Mouse (Mus musculus) cortical plate, adult 2 months (tissue): ENCODE measurements around the gene Fbln2. TPM values are rescaled to one million over a fixed set of nuclear protein-coding genes. Genes with fewer than 3 reads are reported as not detected.

Experiments
- H3K27ac ChIP-seq: fragments of 200-500 bp; 2 replicates; pipeline ENCODE4 v1.5.1; 2012; ENCODE audit warnings: low read length, control low read depth, inconsistent platforms; ENCODE audit not compliant: insufficient read depth
- H3K4me1 ChIP-seq: fragments of 200-500 bp; 2 replicates; pipeline ENCODE4 v1.6.1; 2011; ENCODE audit warnings: low read length; ENCODE audit not compliant: control insufficient read depth, insufficient read depth
- H3K4me3 ChIP-seq: fragments of 200-500 bp; 2 replicates; pipeline ENCODE4 v1.5.1; 2011; ENCODE audit warnings: mild to moderate bottlenecking, low read length, control low read depth; ENCODE audit not compliant: insufficient read depth
- CTCF ChIP-seq: fragments of 200-500 bp; IDR thresholded peaks from 2 replicates; pipeline ENCODE4 v1.5.1; 2011; ENCODE audit warnings: mild to moderate bottlenecking, control low read depth, low read length; ENCODE audit not compliant: insufficient read depth; ENCODE audit errors: extremely low read depth
- POLR2A ChIP-seq: fragments of 200-500 bp; IDR thresholded peaks from 2 replicates; pipeline ENCODE4 v1.6.1; 2011; ENCODE audit warnings: mild to moderate bottlenecking, low read length, control low read depth; ENCODE audit not compliant: insufficient read depth; ENCODE audit errors: extremely low read depth
- polyA plus RNA-seq: library from polyadenylated mRNA; depleted of rRNA; stranded (reverse); fragments of >200 nt; gene quantifications from 2 replicates; pipeline ENCODE4 v1.2.3, GENCODE M21; 2012

The Fbln2 gene
- polyA plus RNA-seq, 1 experiment: 12.8 TPM

DNA sequence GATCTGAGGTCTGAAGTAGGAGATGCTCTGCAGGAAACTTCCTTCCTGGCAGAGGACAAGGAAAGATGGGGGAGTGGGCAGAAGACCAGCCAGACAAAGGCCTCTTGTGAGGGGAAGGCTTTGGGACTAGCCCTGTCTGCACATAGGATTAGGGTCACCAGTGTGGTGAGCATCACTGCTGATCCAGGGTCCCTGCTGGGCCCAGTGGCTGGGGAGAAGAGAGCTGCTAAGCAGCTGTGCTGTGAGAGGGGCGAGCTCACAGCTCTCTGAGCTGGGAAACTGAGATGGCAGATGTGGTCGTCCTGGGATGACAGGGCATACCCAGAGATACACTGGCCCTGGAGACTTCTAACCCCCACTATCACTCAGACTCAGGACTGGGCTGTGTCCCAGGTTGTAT lies 20.8 kb upstream of the Fbln2 start:
- Histone ChIP-seq H3K4me1 (no peaks in the 10 kb centered on the region), H3K27ac (no peak overlapping the region), H3K4me3 (no peak overlapping the region)
- no peak for TF ChIP-seq CTCF

DNA sequence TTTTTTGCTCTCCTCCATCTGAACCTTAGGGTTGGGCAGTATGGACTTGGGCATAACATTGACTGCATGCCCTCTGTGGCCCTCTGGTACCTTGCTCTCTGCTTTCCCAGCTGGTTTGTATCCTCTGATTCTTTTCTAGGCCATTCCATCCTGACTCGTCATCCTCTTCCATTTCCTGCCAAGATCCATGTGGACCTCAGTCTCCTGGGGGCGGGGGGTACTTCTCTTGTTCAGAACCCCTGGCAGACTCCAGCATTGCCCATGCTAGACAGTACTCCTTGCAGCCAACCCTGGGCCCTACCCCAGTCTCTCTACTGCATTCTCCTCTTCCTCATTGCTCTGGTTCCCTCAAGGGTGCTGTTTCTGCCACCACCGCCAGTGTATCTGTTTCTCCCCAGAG lies 19.8 kb upstream of the Fbln2 start:
- Histone ChIP-seq H3K27ac (no peak overlapping the region), H3K4me3 (no peak overlapping the region)
- TF ChIP-seq CTCF: no peak
- no peak for TF ChIP-seq POLR2A

DNA sequence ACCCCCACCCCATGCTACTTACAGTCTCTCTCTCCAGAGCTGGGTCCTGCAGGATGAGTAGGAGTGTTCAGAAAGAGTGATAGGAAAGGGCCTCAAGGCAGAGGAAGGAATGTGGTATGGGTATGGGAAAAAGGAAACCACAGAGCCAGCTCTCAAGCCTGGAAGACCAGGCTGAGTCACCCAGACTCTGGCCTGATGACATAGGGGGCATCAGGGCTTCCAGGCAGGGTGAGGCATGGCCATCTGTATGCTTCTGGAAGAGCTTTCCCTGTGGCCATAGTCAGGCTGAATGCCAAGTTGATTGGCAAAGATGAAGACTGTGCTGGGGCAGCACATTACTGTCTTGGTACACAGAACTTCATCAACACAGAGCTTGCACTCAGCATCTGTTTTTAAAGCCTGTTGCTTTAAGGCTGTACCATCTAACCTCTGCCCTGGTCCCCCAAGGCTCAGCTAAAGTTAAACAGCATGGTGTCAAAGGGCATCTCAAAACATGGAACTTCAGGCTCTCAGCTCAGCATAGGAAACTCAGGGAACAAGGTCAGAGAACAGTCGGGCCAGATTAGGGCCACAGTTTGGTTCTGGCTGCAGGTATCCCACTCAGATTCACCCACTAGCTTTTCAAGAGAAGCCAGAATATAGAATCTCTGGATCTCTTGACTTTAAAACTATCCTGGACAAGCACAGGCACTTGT lies 19.3 kb upstream of the Fbln2 start:
- Histone ChIP-seq H3K4me1 (no peaks in the 10 kb centered on the region), H3K4me3 (no peak overlapping the region), H3K27ac (no peak overlapping the region)
- no peak for TF ChIP-seq CTCF
- TF ChIP-seq POLR2A: no peak

More for the DNA sequence above, 19.8 kb upstream of the Fbln2 start:
- H3K4me1 ChIP-seq: no peaks in the 10 kb centered on the region

DNA sequence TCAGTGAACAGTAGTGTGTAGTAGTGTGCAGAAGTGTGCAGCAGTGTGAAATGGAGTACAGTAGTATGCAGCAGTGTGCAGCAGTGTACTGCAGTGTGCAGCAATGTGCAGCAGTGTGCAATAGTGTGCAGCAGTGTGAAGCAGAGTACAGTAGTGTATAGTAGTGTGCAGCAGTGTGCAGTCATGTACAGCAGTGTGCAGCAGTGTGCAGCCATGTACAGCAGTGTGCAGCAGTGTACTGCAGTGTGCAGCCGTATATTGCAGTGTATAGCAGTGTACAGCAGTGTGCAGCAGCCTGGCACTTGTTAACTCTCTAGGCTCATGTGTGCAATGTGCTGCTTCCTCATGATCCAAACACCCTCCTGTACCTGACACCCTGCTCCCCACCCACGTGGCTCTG lies 13.8 kb upstream of the Fbln2 start:
- Histone ChIP-seq H3K4me3 (no peak overlapping the region), H3K27ac (no peak overlapping the region), H3K4me1 (0 out of 2 replicates have a peak, but pooled peaks cover 4% of the 10 kb centered on the region)
- TF ChIP-seq POLR2A: no peak
- no peak for TF ChIP-seq CTCF

DNA sequence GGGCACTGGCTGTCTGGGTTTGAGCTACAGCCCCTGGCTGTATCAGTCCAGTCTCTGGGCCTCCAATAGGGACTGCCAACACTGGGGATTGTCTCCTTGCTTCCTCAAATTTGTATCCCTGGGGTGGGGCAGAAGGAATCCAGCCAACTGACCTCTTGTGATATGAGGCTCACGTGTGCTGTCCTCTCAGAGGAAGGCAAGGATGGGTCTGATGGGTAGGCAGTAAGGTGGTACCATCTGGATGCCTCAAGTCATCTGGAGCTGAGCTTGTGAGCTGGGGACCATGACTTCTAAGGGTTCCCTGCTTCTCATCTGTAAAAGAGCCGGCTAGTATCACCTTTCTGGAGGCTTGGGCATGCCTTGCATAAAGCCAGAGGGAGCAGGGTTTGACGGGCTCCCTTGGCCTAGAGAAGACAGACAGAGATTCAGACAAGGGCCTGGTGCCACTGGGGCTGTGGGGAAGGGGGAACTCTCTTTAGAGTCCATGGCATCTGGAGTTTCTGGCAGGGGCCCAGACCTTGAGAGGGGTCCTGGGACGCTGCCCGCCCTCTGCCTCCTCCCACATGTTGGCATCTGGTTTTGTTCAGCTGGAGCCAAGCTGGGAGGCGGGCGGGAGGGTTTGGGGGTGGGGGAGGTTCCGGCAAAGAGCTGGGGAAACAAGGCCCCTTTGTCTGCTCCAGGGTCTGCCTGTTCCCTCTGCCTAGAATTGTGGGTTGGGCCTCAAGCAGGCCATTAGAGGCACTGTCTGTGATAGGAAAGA lies 11.6 kb upstream of the Fbln2 start:
- Histone ChIP-seq H3K27ac (no peak overlapping the region), H3K4me3 (no peak overlapping the region), H3K4me1 (0 out of 2 replicates have a peak, but pooled peaks cover 4% of the 10 kb centered on the region)
- TF ChIP-seq POLR2A: no peak
- no peak for TF ChIP-seq CTCF

DNA sequence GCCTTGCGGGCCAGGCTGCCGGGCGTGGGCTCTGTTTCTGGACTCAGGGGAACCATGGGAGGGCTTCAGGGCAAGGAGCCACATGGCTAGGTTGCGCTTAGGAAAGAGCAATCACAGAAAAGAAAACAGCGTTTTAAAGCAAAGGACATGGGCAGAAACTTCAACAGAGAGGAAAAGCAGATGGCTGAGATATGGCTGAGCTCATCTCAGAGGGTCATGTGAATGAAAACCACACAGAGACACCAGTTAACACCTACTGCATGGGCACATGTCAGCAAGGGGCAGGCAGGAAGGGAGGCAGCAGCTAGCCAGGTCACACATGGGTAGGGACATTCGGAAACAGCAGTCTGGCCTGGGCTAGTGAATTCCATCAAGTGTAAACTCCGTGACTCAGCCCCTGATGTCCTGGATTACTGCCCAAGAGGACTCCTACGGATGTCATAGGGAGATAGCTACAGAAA lies 10.3 kb upstream of the Fbln2 start:
- H3K4me3 ChIP-seq: no peak overlapping the region
- H3K4me1 ChIP-seq: 0 out of 2 replicates have a peak, but pooled peaks cover 4% of the 10 kb centered on the region
- no peak overlapping the region for H3K27ac ChIP-seq
- no peak for TF ChIP-seq CTCF
- no peak for TF ChIP-seq POLR2A

DNA sequence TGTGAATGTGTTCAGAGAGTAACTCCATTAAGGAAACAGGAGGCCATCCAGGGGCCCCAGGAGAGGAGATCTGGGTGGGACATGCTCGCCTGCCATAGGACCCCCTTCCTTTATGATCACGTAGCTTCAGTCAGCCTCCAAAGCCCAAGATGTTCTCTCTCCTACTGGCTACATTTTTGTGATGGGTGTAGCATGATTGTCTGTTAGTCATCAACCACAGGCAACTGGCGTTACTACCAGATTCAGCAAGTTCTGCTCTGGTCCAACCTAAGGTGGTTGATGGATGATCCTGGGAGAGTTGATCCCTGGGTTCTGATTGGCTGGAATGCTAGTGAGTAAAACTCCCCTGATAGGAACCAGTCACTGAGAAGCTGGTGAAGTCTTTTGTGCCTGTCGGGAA lies 9.7 kb upstream of the Fbln2 start:
- H3K4me3 ChIP-seq: no peak overlapping the region
- 0 out of 2 replicates have a peak, but pooled peaks cover 4% of the 10 kb centered on the region for H3K4me1 ChIP-seq
- H3K27ac ChIP-seq: no peak overlapping the region
- TF ChIP-seq POLR2A: no peak
- TF ChIP-seq CTCF: no peak

DNA sequence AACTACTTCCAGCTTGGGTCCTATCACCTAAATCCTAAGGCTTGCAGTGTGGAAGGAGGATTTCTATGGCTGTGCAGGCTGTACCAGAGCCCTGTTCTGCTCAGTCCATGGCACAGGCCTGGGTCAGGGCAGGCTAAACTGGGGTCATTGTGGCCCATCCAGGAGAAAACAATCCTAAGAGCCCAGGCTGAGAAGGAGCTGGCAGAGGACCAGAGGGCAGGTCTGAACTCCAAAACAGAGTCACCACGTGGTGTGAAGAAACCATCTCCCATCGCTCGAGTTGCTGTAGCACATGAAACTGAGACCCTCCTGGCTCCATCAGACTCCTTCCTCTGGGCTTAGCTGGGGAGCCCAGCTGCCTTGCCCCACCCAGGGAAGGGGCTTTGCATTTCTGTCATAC lies 6.9 kb upstream of the Fbln2 start:
- Histone ChIP-seq H3K27ac (no peak overlapping the region), H3K4me3 (no peak overlapping the region), H3K4me1 (0 out of 2 replicates have a peak, but pooled peaks cover 4% of the 10 kb centered on the region)
- TF ChIP-seq POLR2A: no peak
- no peak for TF ChIP-seq CTCF

DNA sequence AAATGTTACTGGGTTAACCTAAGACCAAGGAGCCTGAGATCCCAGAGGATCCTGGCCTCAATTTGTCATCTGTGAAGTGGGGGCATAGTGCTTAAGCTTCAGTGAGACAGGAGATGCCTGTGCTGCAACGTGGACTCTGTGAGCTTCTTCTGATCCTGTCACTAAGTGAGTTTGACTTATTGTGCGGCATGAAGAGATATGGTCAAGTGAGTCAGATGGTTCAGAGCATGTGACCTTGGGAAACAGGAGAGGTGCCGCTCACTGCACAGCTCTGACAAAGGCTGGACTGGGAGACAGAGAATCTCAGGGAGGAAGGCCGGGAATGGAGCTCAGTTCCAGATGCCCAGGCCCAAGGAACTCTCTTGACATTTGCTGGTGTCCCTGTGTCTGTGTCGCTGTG lies 6.5 kb upstream of the Fbln2 start:
- no peak for TF ChIP-seq CTCF
- TF ChIP-seq POLR2A: no peak
- Histone ChIP-seq H3K4me3 (no peak overlapping the region), H3K4me1 (0 out of 2 replicates have a peak, but pooled peaks cover 2% of the 10 kb centered on the region), H3K27ac (no peak overlapping the region)

DNA sequence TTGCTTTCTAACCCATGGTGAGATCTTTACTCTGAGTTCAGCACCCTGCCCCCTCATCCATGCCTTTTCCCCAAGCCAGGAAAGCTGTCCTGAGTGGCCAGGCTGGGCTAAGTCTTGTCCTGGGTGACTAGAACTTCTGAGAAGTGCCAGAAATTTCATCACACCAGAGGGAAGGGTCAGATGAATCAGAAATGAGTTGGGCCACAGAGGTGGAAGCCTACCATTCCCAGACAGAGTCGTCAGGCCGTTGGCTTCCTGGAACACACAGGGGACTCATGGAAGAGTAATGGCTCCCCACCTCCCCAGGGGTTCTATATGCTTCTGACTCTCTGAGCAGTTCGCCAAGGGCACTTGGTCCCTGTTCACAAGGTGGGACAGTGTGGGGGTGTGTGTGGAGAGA lies 4.8 kb upstream of the Fbln2 start:
- no peak overlapping the region for H3K4me3 ChIP-seq
- H3K4me1 ChIP-seq: no peaks in the 10 kb centered on the region
- H3K27ac ChIP-seq: no peak overlapping the region
- TF ChIP-seq CTCF (no peak), POLR2A (no peak)
